Mouse (Mus musculus) cerebellum, adult (tissue): Measurements from ENCODE around the gene Il13.

Experiments used
- ATAC-seq: cut with Nextera tagmentation; 2 replicates; pipeline ENCODE4 v1.9.2; 2017; ENCODE audit warnings: mild to moderate bottlenecking, moderate library complexity, mixed read lengths; ENCODE audit not compliant: insufficient number of reproducible peaks, low FRiP score, low TSS enrichment

The Il13 gene

DNA sequence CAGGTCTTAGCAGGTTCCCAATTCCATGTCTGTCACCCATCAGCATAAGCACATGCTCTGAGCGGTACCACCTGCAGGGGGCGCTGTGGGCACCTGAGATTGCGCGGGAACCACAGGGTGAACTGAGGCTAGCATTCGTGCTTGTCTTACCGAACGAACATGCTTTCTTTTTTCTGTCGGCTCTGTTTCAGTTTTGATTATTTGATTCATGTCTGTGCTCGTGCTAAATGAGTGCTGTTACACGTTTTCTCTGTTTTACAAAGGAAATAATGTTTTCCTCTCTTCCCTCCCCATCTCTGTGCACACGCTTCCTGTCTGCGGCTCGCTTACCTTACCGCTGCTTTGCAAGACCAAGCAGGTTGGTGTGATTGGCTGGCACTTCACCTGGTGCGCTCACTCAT is 44.1 kb downstream of the Il13 start:
- no peak for ATAC-seq

DNA sequence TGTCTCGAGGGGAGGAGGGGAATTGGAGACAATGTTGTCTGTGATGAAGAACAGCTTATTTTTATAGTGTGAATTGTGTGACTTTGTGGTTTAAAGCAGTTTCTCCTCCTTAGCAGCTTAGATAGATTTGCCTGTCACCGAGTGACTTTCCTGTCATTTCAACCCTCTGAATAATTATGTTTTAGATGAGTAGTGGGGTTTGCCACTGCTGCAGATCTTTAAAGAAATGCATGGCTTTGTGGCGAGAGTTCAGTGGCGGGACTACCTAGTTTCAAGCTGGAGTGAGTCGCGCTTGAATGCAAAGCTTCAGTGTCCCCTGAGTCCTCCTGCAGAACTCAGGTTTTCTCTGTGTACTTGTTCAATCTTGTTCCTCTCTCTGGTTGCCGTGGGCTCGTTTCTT is 46.2 kb downstream of the Il13 start:
- no peak for ATAC-seq

DNA sequence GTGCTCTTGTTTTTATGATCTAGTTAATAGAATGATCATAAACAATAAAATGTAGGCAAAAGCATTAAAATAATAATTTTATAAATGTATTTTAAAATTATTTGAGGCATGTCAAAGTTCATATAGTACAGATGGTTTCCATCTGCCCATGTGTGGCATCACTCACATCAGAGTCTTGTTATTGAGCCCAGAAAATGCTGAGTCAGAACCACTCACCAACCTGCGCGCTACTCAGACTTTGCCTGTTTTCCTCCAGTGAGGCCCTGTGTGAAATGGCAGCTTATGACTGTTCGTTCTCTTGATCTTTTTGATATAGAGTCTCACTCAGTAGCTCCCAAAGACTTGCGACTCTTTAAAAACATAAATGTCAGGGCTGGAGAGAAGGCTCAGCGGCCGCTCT is 49.0 kb downstream of the Il13 start:
- no peak for ATAC-seq

DNA sequence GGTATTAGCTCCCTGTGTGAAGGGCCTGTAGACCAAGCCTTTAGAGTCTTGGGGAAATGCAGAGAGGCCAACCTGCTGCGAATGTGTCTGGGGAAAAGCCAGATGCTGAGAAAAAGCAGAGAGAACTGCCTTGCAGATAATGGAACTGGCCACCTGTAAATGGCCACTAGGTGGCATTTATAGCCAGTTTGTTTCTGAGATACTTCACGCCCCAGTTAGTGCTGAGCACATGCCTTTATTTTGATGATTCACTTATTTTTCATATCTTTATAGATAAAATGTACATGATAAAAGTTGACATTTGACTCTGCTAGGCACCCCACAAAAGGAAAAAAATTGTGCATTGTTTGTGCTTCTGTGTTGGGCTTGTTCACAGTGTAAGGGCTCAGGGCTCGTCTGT is 49.7 kb downstream of the Il13 start:
- no peak; the same call in 1 of the 2 replicates for ATAC-seq

DNA sequence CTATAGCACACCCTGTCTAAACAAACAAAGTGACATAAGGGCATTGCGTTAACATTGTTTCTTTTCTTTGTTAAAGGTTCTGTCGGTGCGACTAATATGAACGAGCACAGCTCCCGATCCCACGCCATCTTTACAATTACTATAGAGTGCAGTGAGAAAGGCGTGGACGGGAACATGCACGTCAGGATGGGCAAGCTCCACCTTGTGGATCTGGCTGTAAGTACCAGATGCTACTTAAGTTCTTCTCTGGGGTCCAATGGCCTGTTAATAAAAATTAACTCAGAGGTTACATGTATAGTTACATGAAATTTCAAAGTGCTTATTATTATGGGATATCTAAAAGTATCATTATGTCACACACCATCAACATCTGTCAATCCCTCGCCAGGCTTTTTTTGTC is 51.4 kb downstream of the Il13 start:
- no peak for ATAC-seq
